Mouse (Mus musculus) limb, embryonic 12.5 days (tissue): ENCODE measurements at regions not wholly inside any gene's neighbourhood (a gene's known extent, or its start where the extent isn't known, plus 50 kb on each side); places are given as distances from the start of the nearest gene placed in this dataset.

ENCODE experiments used
- ATAC-seq: fragments of 200-750 bp; cut with Nextera tagmentation; 2 replicates; pipeline ENCODE4 v1.8.0; 2017; ENCODE audit warnings: low read depth, moderate TSS enrichment; ENCODE audit not compliant: insufficient number of reproducible peaks, insufficient read depth, low FRiP score, low TSS enrichment
- H3K27ac ChIP-seq: fragments of 300-500 bp; sonication (generic); 2 replicates; pipeline ENCODE4 v1.5.1; 2016; ENCODE audit warnings: mild to moderate bottlenecking, moderate library complexity
- H3K27me3 ChIP-seq: fragments of 300-500 bp; sonication (generic); 2 replicates; pipeline ENCODE4 v1.6.1; 2016; ENCODE audit warnings: mild to moderate bottlenecking, moderate library complexity
- H3K36me3 ChIP-seq: fragments of 300-500 bp; sonication (generic); 2 replicates; pipeline ENCODE4 v1.6.1; 2016; ENCODE audit warnings: mild to moderate bottlenecking, moderate library complexity
- H3K4me1 ChIP-seq: fragments of 300-500 bp; sonication (generic); replicated peaks from 2 replicates; pipeline ENCODE4 v1.6.1; 2016
- H3K4me2 ChIP-seq: fragments of 300-500 bp; sonication (generic); 2 replicates; pipeline ENCODE4 v1.6.1; 2016; ENCODE audit warnings: mild to moderate bottlenecking, moderate library complexity
- H3K4me3 ChIP-seq: fragments of 300-500 bp; sonication (generic); replicated peaks from 2 replicates; pipeline ENCODE4 v1.5.1; 2016; ENCODE audit warnings: mild to moderate bottlenecking
- H3K9ac ChIP-seq: fragments of 300-500 bp; sonication (generic); replicated peaks from 2 replicates; pipeline ENCODE4 v1.6.1; 2016; ENCODE audit warnings: mild to moderate bottlenecking, moderate library complexity
- H3K9me3 ChIP-seq: fragments of 300-500 bp; sonication (generic); 2 replicates; pipeline ENCODE4 v1.6.1; 2016; ENCODE audit warnings: mild to moderate bottlenecking, moderate library complexity
- WGBS: fragments of 180-500 bp; shearing (Covaris S2); methylation state at CpG from one replicate; pipeline ENCODE4 v1.1.7; 2016; 5-methylcytosine and 5-hydroxymethylcytosine counted together

DNA sequence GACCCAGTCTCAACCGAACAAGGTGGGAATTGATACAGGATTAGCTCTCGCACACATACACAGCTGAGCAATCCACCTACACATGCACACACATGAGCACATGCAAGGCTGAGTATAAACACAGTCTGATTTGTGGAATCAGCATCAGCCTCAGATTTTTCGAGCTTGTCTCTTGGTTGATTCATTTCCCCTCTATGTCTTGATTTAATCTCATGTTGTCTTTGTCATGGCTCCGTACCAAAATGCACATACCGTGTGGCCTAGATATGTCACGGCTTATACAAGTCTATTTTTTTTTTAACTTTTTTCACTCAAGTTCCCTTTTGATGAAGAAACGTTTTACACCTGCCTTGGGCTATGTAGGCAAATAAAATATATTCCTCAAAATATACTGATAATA, 88.6 kb upstream of the Mycn start:
- Histone ChIP-seq H3K27me3 (no peaks in the 10 kb centered on the region), H3K4me2 (no peak overlapping the region), H3K4me1 (peaks cover 15% of the 10 kb centered on the region), H3K36me3 (no peaks in the 10 kb centered on the region), H3K27ac (no peak overlapping the region), H3K9me3 (no peaks in the 10 kb centered on the region), H3K4me3 (no peak overlapping the region), H3K9ac (no peak overlapping the region)
- 88% methylated on average over 7 of the region's 7 CpGs for WGBS
- ATAC-seq: no peak

DNA sequence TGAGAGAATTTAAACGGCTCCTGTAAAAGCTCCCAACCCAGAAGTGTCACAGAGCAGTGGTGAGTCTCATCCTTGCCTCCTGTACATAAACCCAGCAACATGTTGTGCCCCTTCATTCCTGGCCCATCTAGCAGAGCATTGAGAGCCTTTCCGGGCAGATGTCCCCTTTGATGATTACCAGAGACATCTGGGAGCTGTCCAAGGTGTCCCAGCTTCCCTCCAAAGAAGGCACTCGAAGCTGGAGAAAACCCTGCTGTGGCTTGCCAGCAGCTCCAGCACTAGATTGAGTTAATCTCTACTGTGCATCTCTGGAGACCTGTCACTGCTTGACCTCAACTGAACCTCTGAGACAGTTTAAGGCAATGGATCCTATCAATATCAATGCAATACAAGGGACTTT, 86.4 kb upstream of the Mycn start:
- no peaks in the 10 kb centered on the region for H3K36me3 ChIP-seq
- no peaks in the 10 kb centered on the region for H3K9me3 ChIP-seq
- 29% methylated on average over 3 of the region's 3 CpGs for WGBS
- no peak overlapping the region for H3K9ac ChIP-seq
- H3K4me3 ChIP-seq: no peak overlapping the region
- no peak for ATAC-seq
- no peak overlapping the region for H3K27ac ChIP-seq
- H3K4me1 ChIP-seq: peaks cover 20% of the 10 kb centered on the region
- no peak overlapping the region for H3K4me2 ChIP-seq
- H3K27me3 ChIP-seq: no peaks in the 10 kb centered on the region

DNA sequence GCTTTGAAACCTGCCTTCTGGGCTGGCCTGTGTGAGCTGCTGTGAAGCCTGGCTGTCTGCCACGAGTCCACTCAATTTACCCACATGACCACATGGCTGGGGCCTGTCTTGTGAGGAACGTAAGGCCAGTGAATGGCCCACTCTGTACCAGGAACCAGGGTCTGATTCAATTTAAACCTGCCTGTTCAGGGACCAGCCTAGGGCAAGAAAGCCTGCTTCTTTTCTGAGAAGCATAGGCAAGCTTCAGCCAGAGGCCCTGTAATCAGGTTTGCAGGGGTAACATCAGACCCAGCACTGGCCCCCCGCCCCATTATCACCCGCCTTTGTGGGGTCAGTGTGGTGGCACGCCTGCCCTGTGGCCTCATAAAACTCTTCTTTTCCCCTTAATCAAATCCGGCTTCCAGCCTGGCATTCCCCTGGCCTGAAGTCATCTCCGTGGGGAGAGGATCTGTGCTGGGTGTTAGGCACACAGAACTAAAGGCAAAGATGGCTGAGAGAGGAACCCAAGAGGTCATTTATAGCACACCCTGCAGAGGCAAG, 84.4 kb upstream of the Mycn start:
- 13% methylated on average over 7 of the region's 7 CpGs for WGBS
- Histone ChIP-seq H3K4me1 (peaks cover 20% of the 10 kb centered on the region), H3K36me3 (no peaks in the 10 kb centered on the region), H3K27me3 (no peaks in the 10 kb centered on the region), H3K9me3 (no peaks in the 10 kb centered on the region), H3K4me3 (no peak overlapping the region), H3K27ac (peak overlapping the region; percentile 83), H3K9ac (no peak overlapping the region), H3K4me2 (no peak overlapping the region)
- peak; percentile 91 for ATAC-seq

DNA sequence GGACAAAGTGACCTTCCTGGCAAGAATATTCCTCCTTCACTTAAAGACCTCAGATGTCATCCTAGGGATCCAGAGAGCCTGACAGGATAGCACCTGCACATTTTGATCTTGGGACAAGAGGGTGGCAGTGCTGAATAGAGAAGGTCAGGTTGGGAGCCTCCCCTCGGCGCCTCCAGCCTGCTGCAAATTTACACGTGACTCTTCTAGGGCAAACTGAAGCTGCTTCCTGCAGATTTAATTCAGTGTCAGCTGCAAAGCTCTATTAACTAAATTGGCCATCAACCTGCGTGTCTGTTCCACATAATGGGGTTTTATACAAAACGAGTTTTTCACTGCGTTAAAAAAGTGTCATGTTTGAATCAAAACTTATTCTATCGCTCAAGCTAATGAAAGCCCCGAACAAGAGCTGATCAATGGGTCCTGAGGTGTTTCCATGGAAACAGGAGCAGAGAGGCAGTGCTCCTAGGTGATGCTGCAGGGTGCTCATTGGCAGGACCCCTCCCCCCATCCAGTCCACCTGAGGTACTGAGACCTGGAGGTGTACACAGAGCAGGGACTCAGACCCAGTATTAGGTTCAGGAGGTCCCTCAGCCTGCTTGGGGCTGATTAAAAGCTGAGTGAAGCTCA, 82.6 kb upstream of the Mycn start:
- Histone ChIP-seq H3K27me3 (no peaks in the 10 kb centered on the region), H3K36me3 (no peaks in the 10 kb centered on the region), H3K9ac (no peak overlapping the region), H3K4me2 (no peak overlapping the region), H3K27ac (no peak overlapping the region), H3K4me3 (no peak overlapping the region), H3K4me1 (peaks cover 20% of the 10 kb centered on the region), H3K9me3 (no peaks in the 10 kb centered on the region)
- WGBS: 66% methylated on average over 8 of the region's 8 CpGs
- ATAC-seq: no peak

DNA sequence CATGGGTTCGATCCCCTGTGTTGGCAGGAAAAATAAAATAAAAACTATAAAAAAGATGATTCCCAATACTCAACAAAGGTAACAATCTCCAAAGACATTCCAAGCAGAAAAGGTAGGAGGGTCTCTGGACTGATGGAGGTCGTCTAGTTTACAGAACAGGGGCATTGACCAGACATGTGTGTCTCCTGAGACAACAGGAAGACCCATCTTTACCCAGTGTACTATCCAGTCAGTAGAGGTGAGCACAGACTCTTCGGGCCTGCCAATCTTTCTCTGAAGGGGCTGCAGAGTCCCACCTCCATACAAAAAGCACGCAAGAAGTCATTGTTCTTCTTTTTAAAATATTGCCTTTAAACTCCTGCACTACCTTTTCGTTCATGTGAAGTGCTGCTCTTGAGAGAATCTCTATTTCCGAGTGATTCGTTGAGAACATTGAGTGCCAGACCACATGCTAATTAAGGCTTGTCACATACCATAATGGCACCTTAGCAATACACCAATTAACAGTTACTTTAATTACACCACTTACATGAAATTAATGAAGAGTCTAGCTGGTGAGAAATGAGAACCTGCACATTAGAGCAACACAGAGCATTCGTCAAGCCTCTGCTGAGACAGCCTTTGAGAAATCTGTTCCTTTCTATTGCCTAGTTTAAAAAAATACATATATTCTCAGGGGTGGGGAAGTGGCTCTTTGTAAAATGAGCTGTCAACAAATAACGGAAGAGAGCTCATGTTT, 69.5 kb upstream of the Mycn start:
- Histone ChIP-seq H3K9ac (no peak overlapping the region), H3K9me3 (no peaks in the 10 kb centered on the region), H3K27me3 (no peaks in the 10 kb centered on the region), H3K4me1 (no peaks in the 10 kb centered on the region), H3K27ac (no peak overlapping the region), H3K4me2 (no peak overlapping the region), H3K36me3 (no peaks in the 10 kb centered on the region), H3K4me3 (no peak overlapping the region)
- no peak for ATAC-seq
- 79% methylated on average over 9 of the region's 9 CpGs for WGBS

DNA sequence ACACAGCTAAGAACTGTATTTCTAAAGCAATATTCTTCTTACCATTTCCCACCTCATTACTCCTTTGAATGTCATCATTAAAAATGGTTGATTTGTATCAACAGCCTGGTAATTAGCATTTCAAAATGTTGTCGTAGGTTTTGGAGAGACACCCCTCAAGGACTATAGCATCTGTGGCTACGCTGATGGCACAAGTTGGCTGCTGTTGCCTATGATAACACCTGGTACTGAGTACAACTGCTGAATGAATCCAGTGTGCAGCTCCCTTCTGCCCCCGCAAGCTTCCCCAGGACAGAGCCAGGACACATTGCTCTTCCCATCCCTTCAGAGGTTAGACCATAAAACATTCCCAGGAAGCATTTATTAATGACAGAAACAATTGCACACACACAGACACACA, 68.7 kb upstream of the Mycn start:
- 83% methylated on average over 3 of the region's 3 CpGs for WGBS
- ATAC-seq: no peak

DNA sequence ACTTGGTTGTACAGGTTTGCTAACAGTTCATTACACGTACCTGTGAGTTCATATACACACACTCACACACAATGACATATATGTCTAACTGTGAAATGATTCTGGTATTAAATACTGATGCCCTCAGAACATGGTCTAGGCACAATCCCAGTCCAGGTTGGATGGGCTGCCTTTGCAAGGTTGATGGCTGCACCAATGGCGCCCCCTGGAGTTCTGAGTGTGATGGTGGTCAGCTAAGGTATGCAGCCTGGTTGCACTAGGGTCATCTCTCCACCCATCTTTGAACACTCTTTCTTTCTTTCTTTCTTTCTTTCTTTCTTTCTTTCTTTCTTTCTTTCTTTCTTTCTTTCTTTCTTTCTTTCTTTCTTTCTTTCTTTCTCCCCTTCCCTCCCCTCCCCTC, 67.8 kb upstream of the Mycn start:
- Histone ChIP-seq H3K4me1 (no peaks in the 10 kb centered on the region), H3K36me3 (no peaks in the 10 kb centered on the region), H3K9ac (no peak overlapping the region), H3K4me3 (no peak overlapping the region), H3K9me3 (no peaks in the 10 kb centered on the region), H3K27ac (no peak overlapping the region), H3K4me2 (no peak overlapping the region), H3K27me3 (no peaks in the 10 kb centered on the region)
- ATAC-seq: no peak
- WGBS: 51% methylated on average over 2 of the region's 2 CpGs

More for the DNA sequence above, 68.7 kb upstream of the Mycn start:
- Histone ChIP-seq H3K4me2 (no peak overlapping the region), H3K27ac (no peak overlapping the region), H3K36me3 (no peaks in the 10 kb centered on the region), H3K9me3 (no peaks in the 10 kb centered on the region), H3K4me3 (no peak overlapping the region), H3K27me3 (no peaks in the 10 kb centered on the region), H3K9ac (no peak overlapping the region), H3K4me1 (no peaks in the 10 kb centered on the region)

DNA sequence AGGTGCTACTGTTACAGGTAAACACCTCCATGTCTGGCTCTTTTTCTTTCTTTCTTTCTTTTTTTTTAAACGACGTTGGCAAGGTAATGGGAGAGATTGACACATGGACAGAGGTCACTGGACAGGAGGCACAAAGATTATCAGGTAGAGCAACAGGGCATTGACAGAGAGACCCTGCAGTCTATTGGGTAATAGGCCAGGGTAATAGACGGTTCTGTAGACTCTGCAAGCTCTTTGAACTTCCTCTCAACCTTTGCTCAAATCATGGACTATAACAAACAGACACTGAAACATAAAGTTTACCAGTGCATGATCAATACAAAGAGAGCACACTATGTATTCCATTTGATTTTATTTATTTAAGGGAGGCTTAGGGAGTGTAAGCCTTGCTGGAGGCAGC, 61.0 kb upstream of the Mycn start:
- H3K4me2 ChIP-seq: no peak overlapping the region
- H3K4me1 ChIP-seq: no peaks in the 10 kb centered on the region
- 87% methylated on average over 3 of the region's 3 CpGs for WGBS
- no peak overlapping the region for H3K9ac ChIP-seq
- no peak for ATAC-seq
- H3K27me3 ChIP-seq: no peaks in the 10 kb centered on the region
- H3K4me3 ChIP-seq: no peak overlapping the region
- no peaks in the 10 kb centered on the region for H3K9me3 ChIP-seq
- H3K27ac ChIP-seq: no peak overlapping the region
- no peaks in the 10 kb centered on the region for H3K36me3 ChIP-seq

DNA sequence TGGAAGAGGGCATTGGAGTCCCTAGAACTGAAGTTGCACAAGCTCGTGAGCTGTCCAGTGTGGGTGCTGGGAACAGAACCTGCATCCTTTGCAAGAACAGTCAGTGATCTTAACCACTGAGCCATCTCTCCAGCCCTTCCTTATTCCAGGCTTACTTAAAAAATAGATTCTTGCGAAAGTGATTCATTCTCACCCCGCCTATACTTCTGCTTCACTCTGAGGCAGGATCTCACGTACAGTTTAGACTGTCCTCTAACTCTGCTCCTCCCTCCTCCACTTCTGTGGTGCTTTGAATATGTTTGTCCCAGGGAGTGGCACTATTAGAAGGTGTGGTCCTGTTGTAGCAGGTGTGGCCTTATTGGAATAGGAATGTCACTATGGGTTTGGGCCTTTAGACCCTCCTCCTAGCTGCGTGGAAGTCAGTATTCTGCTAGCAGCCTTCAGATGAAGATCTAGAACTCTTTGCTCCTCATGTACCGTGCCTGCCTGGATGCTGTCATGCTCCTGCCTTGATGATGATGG, 60.4 kb upstream of the Mycn start:
- H3K27ac ChIP-seq: no peak overlapping the region
- no peaks in the 10 kb centered on the region for H3K9me3 ChIP-seq
- no peak overlapping the region for H3K4me2 ChIP-seq
- no peak for ATAC-seq
- no peaks in the 10 kb centered on the region for H3K27me3 ChIP-seq
- no peaks in the 10 kb centered on the region for H3K4me1 ChIP-seq
- H3K9ac ChIP-seq: no peak overlapping the region
- H3K36me3 ChIP-seq: no peaks in the 10 kb centered on the region
- 89% methylated on average over 6 of the region's 6 CpGs for WGBS
- no peak overlapping the region for H3K4me3 ChIP-seq

DNA sequence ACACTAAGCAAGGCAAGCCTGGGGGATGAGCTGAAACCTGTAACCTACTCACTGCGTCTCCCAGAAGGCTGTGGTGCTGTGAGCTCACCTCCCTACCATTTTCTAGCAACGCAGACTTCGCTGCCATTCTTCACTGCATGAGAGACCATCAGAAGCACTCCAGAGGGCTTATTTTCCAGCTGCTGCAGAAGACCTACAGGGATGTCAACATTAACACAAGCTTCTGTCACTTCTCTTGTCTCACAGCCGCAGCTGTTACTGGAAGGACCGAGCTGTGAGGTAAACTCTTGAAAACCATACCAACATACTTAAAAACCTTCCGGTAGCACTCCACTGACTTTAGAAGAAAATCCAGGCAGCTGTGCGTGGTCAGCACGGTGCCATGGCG, 54.3 kb upstream of the Mycn start:
- Histone ChIP-seq H3K9ac (no peak overlapping the region), H3K9me3 (no peaks in the 10 kb centered on the region), H3K4me2 (no peak overlapping the region), H3K27ac (no peak overlapping the region; the same call in 1 of the 2 replicates), H3K4me1 (peaks cover 30% of the 10 kb centered on the region), H3K36me3 (no peaks in the 10 kb centered on the region), H3K27me3 (no peaks in the 10 kb centered on the region), H3K4me3 (no peak overlapping the region)
- ATAC-seq: no peak
- WGBS: 81% methylated on average over 9 of the region's 9 CpGs

DNA sequence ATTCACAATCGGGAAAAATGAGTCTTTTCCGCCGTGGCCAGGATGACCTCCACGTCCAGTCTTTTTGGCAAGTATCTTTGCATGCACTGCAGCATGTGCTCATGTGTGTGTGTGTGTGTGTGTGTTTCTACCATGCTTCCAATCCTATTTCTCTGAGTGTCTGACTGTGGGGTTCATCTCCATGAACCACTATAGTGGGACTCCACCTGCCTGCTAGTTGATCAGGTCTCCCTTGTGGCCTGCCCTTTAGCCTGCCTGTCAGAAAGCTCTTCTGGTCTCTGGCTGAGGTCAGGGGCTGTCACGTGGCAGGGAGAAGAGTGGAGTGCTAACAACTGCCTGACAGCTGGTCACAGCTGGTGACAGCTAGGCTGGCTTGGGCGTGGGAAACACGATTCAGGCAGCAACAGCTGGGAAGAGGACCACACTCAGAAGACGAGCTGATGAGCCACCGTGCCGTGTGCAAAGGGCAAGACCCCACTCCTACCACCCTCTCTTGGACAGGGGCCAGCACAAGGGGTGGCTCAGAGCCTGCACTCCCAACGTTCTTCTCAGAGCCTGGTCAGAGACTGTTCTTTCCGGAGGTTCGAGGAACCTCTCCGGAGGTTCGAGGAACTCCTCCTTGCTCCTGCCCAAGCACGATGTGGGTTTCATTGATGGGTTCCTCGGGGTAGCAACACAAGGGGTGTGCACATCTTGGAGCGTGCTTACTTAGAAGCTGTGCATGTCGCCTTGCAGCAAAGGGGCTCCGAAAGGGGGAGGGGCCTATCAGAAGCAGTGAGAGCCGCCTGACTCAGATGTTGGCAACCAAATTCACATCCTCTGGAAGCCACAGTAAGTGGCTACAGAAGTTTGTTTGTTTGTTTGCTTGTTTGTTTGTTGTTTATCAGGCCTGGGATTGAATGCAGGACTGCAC, 53.6 kb upstream of the Mycn start:
- no peak overlapping the region; the same call in 1 of the 2 replicates for H3K27ac ChIP-seq
- H3K9me3 ChIP-seq: no peaks in the 10 kb centered on the region
- peaks cover 30% of the 10 kb centered on the region for H3K4me1 ChIP-seq
- ATAC-seq: peak; percentile 70
- no peak overlapping the region for H3K9ac ChIP-seq
- no peak overlapping the region for H3K4me3 ChIP-seq
- H3K4me2 ChIP-seq: 0 out of 2 replicates have a peak overlapping the region, but pooled peaks have one; percentile 6
- no peaks in the 10 kb centered on the region for H3K27me3 ChIP-seq
- WGBS: 52% methylated on average over 21 of the region's 21 CpGs
- no peaks in the 10 kb centered on the region for H3K36me3 ChIP-seq
